In genomic region chr4:134243516-134244250, GRCm38 (mm10) we compare ENCODE assay signal across 8 mouse cellular contexts. TPM values are rescaled to one million over a fixed set of nuclear protein-coding genes. Genes with fewer than 3 reads are reported as not detected.
A peak's percentile ranks its signal among the peaks of the same experiment; 100 is the strongest.
DNase-seq lines count a peak whose midpoint lies in the region; ATAC-seq and TF ChIP-seq lines count a peak whose summit lies in the region.

TSS of gene E130218I03Rik (plus strand) at chr4:134243662.

- no peak for TF ChIP-seq EP300 in heart, postnatal 0 days (IDR thresholded peaks at IDR 0.05; ENCODE audit: low read depth)

- no peaks in the 10 kb centered on the region for H3K9me3 ChIP-seq in heart, postnatal 0 days (replicated peaks; ENCODE audit: control insufficient read depth, low read length)
- no peaks in the 10 kb centered on the region for H3K9me3 ChIP-seq in intestine, embryonic 14.5 days (ENCODE audit: control insufficient read depth, low read length)
- no peaks in the 10 kb centered on the region for H3K9me3 ChIP-seq in neural tube, embryonic 13.5 days

- H3K4me3 ChIP-seq in heart, postnatal 0 days (ENCODE audit: low read depth, low read length), result no peak within 1 kb of the TSS
- peak within 1 kb of the TSS; percentile 68; the same call in 1 of the 2 replicates for H3K4me3 ChIP-seq in cortical plate, adult 2 months (ENCODE audit: insufficient read depth, low read length)
- peak within 1 kb of the TSS; percentile 86 for H3K4me3 ChIP-seq in intestine, embryonic 14.5 days (ENCODE audit: low read depth, low read length)
- H3K4me3 ChIP-seq in neural tube, embryonic 13.5 days, result peak within 1 kb of the TSS; percentile 85

- intact Hi-C loops in heart, postnatal 25 days (cut with DNase I), result loop anchor here (10.0 kb wide), 1 partner anchor 231 kb away; no protein-coding TSS in a partner anchor

- H3K9ac ChIP-seq in heart, postnatal 0 days (replicated peaks; ENCODE audit: low read depth, low read length), result no peak within 1 kb of the TSS
- H3K9ac ChIP-seq in intestine, embryonic 14.5 days (ENCODE audit: low read length), result peak within 1 kb of the TSS; percentile 84; the same call in 1 of the 2 replicates
- H3K9ac ChIP-seq in neural tube, embryonic 13.5 days, result peak within 1 kb of the TSS; percentile 87; the same call in 1 of the 2 replicates

- H3K27me3 ChIP-seq in heart, postnatal 0 days (ENCODE audit: control insufficient read depth, insufficient read depth, low read length), result peaks cover 12% of the 10 kb centered on the region
- H3K27me3 ChIP-seq in intestine, embryonic 14.5 days (replicated peaks; ENCODE audit: control insufficient read depth, insufficient read depth, low read length), result peaks cover 29% of the 10 kb centered on the region
- H3K27me3 ChIP-seq in neural tube, embryonic 13.5 days, result peaks cover 28% of the 10 kb centered on the region

- H3K36me3 ChIP-seq in heart, postnatal 0 days (replicated peaks; ENCODE audit: control insufficient read depth, insufficient read depth, low read length), result no peaks in the 10 kb centered on the region
- H3K36me3 ChIP-seq in intestine, embryonic 14.5 days (ENCODE audit: control insufficient read depth, insufficient read depth, low read length), result 0 out of 2 replicates have a peak, but pooled peaks cover 8% of the 10 kb centered on the region
- H3K36me3 ChIP-seq in neural tube, embryonic 13.5 days, result 0 out of 2 replicates have a peak, but pooled peaks cover 5% of the 10 kb centered on the region

- WGBS in heart, postnatal 0 days, result 89% methylated on average over 16 of the region's 17 CpGs
- 94% methylated on average over 17 of the region's 17 CpGs for WGBS in intestine, embryonic 14.5 days
- WGBS in neural tube, embryonic 13.5 days, result 94% methylated on average over 17 of the region's 17 CpGs

- TF ChIP-seq CTCF in heart, postnatal 0 days (IDR thresholded peaks at IDR 0.05; ENCODE audit: low read depth), result no peak
- TF ChIP-seq CTCF in cortical plate, adult 2 months (IDR thresholded peaks at IDR 0.05; ENCODE audit: extremely low read depth, insufficient read depth, low read length), result no peak

- H3K27ac ChIP-seq in heart, postnatal 0 days (ENCODE audit: low read depth), result no peak within 1 kb of the TSS
- no peak within 1 kb of the TSS for H3K27ac ChIP-seq in cortical plate, adult 2 months (ENCODE audit: insufficient read depth, low read length)
- H3K27ac ChIP-seq in intestine, embryonic 14.5 days (ENCODE audit: low read depth), result no peak within 1 kb of the TSS
- H3K27ac ChIP-seq in neural tube, embryonic 13.5 days (replicated peaks), result no peak within 1 kb of the TSS

- DNase-seq in heart, postnatal 0 days (ENCODE audit: low spot score), result peak; percentile 5
- DNase-seq in heart, postnatal 25 days (ENCODE audit: low spot score), result no peak
- no peak for DNase-seq in intestine, embryonic 14.5 days (ENCODE audit: low spot score)
- no peak for DNase-seq in frontal cortex, postnatal 36 days (ENCODE audit: low spot score in 2 of 2)
- DNase-seq in embryo, embryonic 9.5 days (ENCODE audit: extremely low spot score), result no peak
- no peak for DNase-seq in cerebellum, postnatal 25 days

- no peak for ATAC-seq in heart, postnatal 0 days (ENCODE audit: insufficient read depth, low read depth)
- no peak for ATAC-seq in intestine, embryonic 14.5 days (replicated peaks; ENCODE audit: low FRiP score, low TSS enrichment, low read depth)
- ATAC-seq in neural tube, embryonic 13.5 days (ENCODE audit: low read depth), result no peak

- peaks cover 9% of the 10 kb centered on the region for H3K4me1 ChIP-seq in heart, postnatal 0 days (ENCODE audit: control insufficient read depth, insufficient read depth)
- H3K4me1 ChIP-seq in cortical plate, adult 2 months (ENCODE audit: control insufficient read depth, insufficient read depth, low read length), result peaks cover 4% of the 10 kb centered on the region; the same call in 1 of the 2 replicates
- peaks cover 7% of the 10 kb centered on the region for H3K4me1 ChIP-seq in intestine, embryonic 14.5 days (replicated peaks; ENCODE audit: control insufficient read depth, insufficient read depth, low read length)
- peaks cover 29% of the 10 kb centered on the region for H3K4me1 ChIP-seq in neural tube, embryonic 13.5 days (replicated peaks)

- H3K4me2 ChIP-seq in heart, postnatal 0 days (ENCODE audit: low read depth, low read length), result no peak within 1 kb of the TSS
- H3K4me2 ChIP-seq in intestine, embryonic 14.5 days (ENCODE audit: low read length), result peak within 1 kb of the TSS; percentile 90
- peak within 1 kb of the TSS; percentile 96 for H3K4me2 ChIP-seq in neural tube, embryonic 13.5 days

- no peak for TF ChIP-seq POLR2A in cortical plate, adult 2 months (IDR thresholded peaks at IDR 0.05; ENCODE audit: extremely low read depth, insufficient read depth, low read length)

RNA-seq across cellular contexts. Expression of gene E130218I03Rik, which starts in this region (rescaled TPM):
- total RNA-seq in heart, postnatal 0 days (2014; rRNA removed; ENCODE audit: low replicate concordance), result not detected in 2 replicates
- 0.16 and 0.20 TPM in 2 replicates for polyA plus RNA-seq in heart, postnatal 0 days (2015; fragmentation: Nextera tagmentation; extraction: Ambion mirVana)
- total RNA-seq in heart, postnatal 25 days (2021), result not detected
- polyA plus RNA-seq in cortical plate, adult 2 months (2012; rRNA removed), result not detected in 2 replicates
- 0.24 and 0.41 TPM in 2 replicates for polyA plus RNA-seq in intestine, embryonic 14.5 days (2014; fragmentation: Nextera tagmentation; extraction: Ambion mirVana)
- polyA plus RNA-seq in neural tube, embryonic 13.5 days (2015; fragmentation: Nextera tagmentation; extraction: Ambion mirVana), result 0.47 TPM in 1 of 2 replicates, not detected in the other

Comparison
In these comparisons a context has a peak if more than half of its experiments do, and no peak if none do; other contexts are left out.
1. Peak in DNase-seq in heart, postnatal 0 days; RNA of the gene not detected or under 1 TPM.